Mouse (Mus musculus): ENCODE results near the gene Btbd6. TPM values are rescaled to one million over a fixed set of nuclear protein-coding genes. Genes with fewer than 3 reads are reported as not detected.

Btbd6 gene
- polyA plus RNA-seq, 1 experiment = 25.3 TPM

GRCm38 (mm10) chr12:112982031-112982430, 5.7 kb downstream of the Btbd6 start:
- H3K4me1 ChIP-seq = peaks cover 20% of the 10 kb centered on the region
- H3K36me3 ChIP-seq (replicated peaks; ENCODE audit: low read length) = peaks cover 96% of the 10 kb centered on the region
- no peak overlapping the region for H3K4me3 ChIP-seq (replicated peaks)
- TF ChIP-seq GATA1 (IDR thresholded peaks at IDR 0.05; ENCODE audit: borderline replicate concordance, low read length) (no peak), FLI1 (IDR thresholded peaks at IDR 0.05; ENCODE audit: low read length) (no peak)
- H3K9me3 ChIP-seq = no peaks in the 10 kb centered on the region
- H3K27me3 ChIP-seq (replicated peaks) = no peaks in the 10 kb centered on the region

DNA sequence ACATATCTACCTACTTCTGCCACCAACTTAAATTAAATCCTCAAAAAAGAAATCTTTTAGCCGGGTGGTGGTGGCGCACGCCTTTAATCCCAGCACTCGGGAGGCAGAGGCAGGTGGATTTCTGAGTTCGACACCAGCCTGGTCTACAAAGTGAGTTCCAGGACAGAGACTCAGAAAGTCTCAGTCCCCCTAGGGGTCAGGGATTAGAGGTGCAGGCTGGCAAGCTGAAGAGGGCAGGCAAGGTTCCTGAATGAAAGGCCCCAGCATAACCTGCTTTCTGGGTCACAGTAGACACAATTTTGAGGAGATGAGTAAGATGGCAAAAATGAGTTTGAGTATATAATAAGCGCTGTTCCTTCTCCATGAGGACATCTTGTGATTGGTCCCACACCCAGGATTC, 9.1 kb downstream of the Btbd6 start:
- Histone ChIP-seq H3K4me3 (replicated peaks) (no peak overlapping the region), H3K9me3 (no peaks in the 10 kb centered on the region), H3K36me3 (replicated peaks; ENCODE audit: low read length) (peaks cover 85% of the 10 kb centered on the region), H3K4me1 (peaks cover 26% of the 10 kb centered on the region), H3K27me3 (replicated peaks) (no peaks in the 10 kb centered on the region)
- TF ChIP-seq FLI1 (IDR thresholded peaks at IDR 0.05; ENCODE audit: low read length) = no peak
- no peak for TF ChIP-seq GATA1 (IDR thresholded peaks at IDR 0.05; ENCODE audit: borderline replicate concordance, low read length)

DNA sequence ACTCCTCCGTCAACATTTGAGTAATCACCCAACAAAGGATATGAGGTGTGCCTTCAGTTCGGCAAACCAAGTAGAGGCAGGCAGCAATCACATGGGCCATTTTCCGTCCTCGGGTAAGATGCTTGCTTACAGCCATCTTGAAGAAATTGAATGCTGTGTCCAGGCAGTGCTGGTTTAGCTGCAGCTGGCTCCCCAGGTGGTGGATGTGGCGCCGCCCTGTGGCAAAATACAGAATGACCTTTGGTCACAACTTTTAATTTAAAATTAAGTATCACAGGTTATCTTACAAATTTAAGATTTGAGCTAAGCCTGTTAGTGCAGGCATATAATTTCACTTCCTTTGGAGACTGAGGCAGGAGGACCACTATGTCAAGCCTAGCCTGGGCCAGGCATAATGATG, 11.6 kb downstream of the Btbd6 start:
- Histone ChIP-seq H3K36me3 (replicated peaks; ENCODE audit: low read length) (peaks cover 75% of the 10 kb centered on the region), H3K9me3 (no peaks in the 10 kb centered on the region), H3K4me1 (peaks cover 36% of the 10 kb centered on the region), H3K27me3 (replicated peaks) (no peaks in the 10 kb centered on the region), H3K4me3 (replicated peaks) (no peak overlapping the region)
- no peak for TF ChIP-seq GATA1 (IDR thresholded peaks at IDR 0.05; ENCODE audit: borderline replicate concordance, low read length)
- no peak for TF ChIP-seq FLI1 (IDR thresholded peaks at IDR 0.05; ENCODE audit: low read length)

DNA sequence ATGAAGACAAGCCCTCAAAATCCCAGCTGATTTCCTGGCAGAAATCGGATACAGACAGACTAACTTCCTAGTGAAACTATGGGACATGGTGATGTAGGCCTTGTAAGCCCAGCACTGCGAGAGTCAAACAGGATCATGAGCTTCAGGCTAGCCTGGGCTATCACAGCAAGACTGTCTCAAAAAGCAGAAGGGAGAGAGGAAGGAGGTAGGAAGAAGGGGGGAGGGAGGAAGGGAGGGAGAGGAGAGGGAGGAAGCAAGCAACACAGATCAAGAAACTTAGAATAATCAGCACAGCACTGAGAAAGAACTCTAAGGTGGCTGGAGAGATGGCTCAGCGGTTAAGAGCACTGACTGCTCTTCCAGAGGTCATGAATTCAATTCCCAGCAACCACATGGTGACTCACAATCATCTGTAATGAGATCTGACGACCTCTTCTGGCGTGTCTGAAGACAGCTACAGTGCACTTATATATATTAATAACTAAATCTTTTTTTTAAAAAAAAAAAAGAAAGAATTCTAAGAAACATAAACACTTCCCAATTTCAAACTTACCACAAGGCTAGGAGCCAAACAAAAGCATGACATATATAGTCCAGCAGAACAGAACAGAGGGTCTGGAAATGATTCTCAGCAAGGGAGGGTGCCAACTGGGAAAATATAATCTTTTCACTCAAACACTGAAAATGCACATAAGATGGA, 14.6 kb downstream of the Btbd6 start:
- no peak for TF ChIP-seq GATA1 (IDR thresholded peaks at IDR 0.05; ENCODE audit: borderline replicate concordance, low read length)
- TF ChIP-seq FLI1 (IDR thresholded peaks at IDR 0.05; ENCODE audit: low read length) = no peak
- Histone ChIP-seq H3K36me3 (replicated peaks; ENCODE audit: low read length) (peaks cover 63% of the 10 kb centered on the region), H3K4me3 (replicated peaks) (no peak overlapping the region), H3K4me1 (peaks cover 56% of the 10 kb centered on the region), H3K9me3 (peaks cover 3% of the 10 kb centered on the region), H3K27me3 (replicated peaks) (no peaks in the 10 kb centered on the region)

DNA sequence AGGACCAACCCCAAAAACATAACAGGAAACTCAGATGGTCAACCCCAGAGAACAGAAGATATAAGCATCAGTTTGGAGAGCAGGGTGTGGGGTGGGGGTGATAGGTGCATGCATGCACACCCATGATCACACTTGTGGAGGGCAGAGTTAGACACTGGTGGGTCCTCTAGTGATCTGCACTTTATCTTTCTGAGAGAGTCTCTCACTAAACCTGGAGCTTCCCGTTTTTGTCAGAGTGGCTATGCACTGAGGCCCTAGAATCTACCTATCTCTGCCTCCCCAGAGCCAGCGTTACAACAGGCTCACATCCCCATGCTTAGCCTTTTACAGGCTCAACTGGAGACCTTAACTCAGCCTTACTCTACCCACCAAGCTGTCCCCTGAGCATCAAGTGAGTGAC, 15.2 kb downstream of the Btbd6 start:
- peaks cover 56% of the 10 kb centered on the region for H3K4me1 ChIP-seq
- no peak overlapping the region for H3K4me3 ChIP-seq (replicated peaks)
- H3K36me3 ChIP-seq (replicated peaks; ENCODE audit: low read length) = peaks cover 64% of the 10 kb centered on the region
- peaks cover 6% of the 10 kb centered on the region for H3K9me3 ChIP-seq
- TF ChIP-seq FLI1 (IDR thresholded peaks at IDR 0.05; ENCODE audit: low read length) = no peak
- TF ChIP-seq GATA1 (IDR thresholded peaks at IDR 0.05; ENCODE audit: borderline replicate concordance, low read length) = no peak
- H3K27me3 ChIP-seq (replicated peaks) = no peaks in the 10 kb centered on the region

DNA sequence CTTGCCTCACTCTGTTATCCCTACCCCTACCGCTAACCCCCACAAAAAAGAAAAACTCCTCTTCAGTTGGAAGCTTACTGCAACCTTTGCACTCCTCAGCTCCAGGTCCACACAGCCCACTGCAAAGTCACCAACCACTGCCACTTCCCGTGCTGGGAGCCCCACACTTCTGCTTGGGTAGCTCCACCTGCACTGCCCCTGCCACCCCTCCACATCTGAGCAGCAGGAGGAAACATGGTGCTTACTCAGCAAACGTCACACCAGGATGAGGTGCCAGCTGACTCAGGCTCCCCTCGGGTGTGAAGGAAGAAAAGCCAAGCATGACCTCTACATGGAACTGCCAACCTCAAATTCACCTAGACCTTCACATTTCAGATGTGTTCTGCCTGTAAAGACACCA, 17.9 kb downstream of the Btbd6 start:
- Histone ChIP-seq H3K9me3 (peaks cover 10% of the 10 kb centered on the region), H3K27me3 (replicated peaks) (no peaks in the 10 kb centered on the region), H3K4me3 (replicated peaks) (peak overlapping the region; percentile 60), H3K36me3 (replicated peaks; ENCODE audit: low read length) (peaks cover 58% of the 10 kb centered on the region), H3K4me1 (peaks cover 60% of the 10 kb centered on the region)
- TF ChIP-seq GATA1 (IDR thresholded peaks at IDR 0.05; ENCODE audit: borderline replicate concordance, low read length) = no peak
- no peak for TF ChIP-seq FLI1 (IDR thresholded peaks at IDR 0.05; ENCODE audit: low read length)

- TF ChIP-seq FLI1 (IDR thresholded peaks at IDR 0.05; ENCODE audit: low read length) = no peak
- TF ChIP-seq GATA1 (IDR thresholded peaks at IDR 0.05; ENCODE audit: borderline replicate concordance, low read length) = no peak
- peaks cover 10% of the 10 kb centered on the region for H3K9me3 ChIP-seq
- peaks cover 37% of the 10 kb centered on the region for H3K4me1 ChIP-seq
These were observed 23.4 kb downstream of the Btbd6 start for GRCm38 (mm10) chr12:112999569-113000293.

DNA sequence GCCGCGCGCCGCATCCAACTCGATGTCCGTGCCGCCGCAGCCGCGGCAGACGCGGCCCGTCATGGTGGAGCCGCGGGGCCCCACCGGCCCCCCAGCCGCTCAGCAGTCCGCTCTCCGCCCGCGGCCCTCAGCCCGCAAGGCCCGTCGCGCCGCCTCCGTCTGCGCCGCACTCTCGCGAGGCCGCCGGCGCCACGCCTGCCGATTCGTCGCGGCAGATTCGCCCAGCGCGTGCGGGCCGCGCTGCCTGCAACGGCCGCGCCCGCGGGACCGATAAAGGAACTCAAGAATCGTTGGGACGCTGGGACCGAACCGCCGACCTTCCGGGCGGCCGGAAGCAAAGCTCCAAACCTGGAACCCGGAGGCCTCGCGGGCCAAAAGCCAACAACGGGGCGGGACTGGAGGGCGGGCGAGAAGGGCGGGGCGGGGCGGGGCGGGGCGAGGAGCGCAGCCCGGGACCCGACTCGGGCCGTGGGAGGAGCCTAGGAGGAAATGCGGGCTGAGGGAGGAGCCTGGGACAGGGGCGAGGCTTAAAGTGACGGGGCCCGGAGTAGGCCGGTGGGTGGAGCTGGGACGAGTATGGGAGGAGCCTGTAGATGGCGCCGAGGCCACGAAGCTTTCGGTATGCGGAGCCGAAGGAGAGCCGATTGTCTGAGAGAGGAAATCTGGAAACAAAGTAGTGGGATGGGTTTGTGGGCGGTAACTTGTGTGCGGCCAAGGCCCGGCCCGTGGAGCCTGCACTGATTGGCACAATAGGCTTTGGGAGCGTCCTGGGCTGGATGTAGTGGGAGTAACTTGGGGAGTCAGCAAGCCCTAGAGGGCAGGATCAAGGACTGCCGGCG, 24.2 kb downstream of the Btbd6 start, which contains the start of gene Brf1:
Brf1 (minus strand) TSS at position 411 of the 839 bp plus-strand sequence.
- H3K36me3 ChIP-seq (replicated peaks; ENCODE audit: low read length) = peaks cover 23% of the 10 kb centered on the region
- H3K27me3 ChIP-seq (replicated peaks) = peaks cover 24% of the 10 kb centered on the region
- peak within 1 kb of the TSS; percentile 100 for H3K4me3 ChIP-seq (replicated peaks)
- H3K9me3 ChIP-seq = peaks cover 10% of the 10 kb centered on the region
- TF ChIP-seq GATA1 (IDR thresholded peaks at IDR 0.05; ENCODE audit: borderline replicate concordance, low read length) (no peak), FLI1 (IDR thresholded peaks at IDR 0.05; ENCODE audit: low read length) (no peak)
- peaks cover 33% of the 10 kb centered on the region for H3K4me1 ChIP-seq

More at GRCm38 (mm10) chr12:112999569-113000293, 23.4 kb downstream of the Btbd6 start:
- peaks cover 19% of the 10 kb centered on the region for H3K27me3 ChIP-seq (replicated peaks)
- H3K4me3 ChIP-seq (replicated peaks) = peak overlapping the region; percentile 100
- H3K36me3 ChIP-seq (replicated peaks; ENCODE audit: low read length) = peaks cover 29% of the 10 kb centered on the region

DNA sequence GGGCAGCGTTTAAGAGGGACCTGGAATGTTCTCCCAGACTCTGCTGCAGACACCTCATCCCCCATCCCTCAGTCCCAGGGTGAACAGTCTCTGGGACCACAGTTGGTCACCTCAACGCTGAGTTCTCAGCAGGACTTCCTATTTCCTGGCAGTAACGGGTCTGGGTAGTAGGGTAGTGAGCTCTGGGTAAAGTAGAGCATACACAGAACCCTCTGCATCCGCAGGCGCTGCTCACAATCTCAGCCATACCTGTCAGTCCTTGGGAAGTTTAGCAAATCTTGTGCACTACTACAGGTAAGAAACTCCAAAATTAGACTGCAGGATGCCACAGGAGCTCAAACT, 24.8 kb downstream of the Btbd6 start:
- Histone ChIP-seq H3K36me3 (replicated peaks; ENCODE audit: low read length) (peaks cover 19% of the 10 kb centered on the region), H3K9me3 (peaks cover 4% of the 10 kb centered on the region; the same call in 1 of the 2 replicates), H3K4me1 (peaks cover 34% of the 10 kb centered on the region), H3K4me3 (replicated peaks) (peak overlapping the region; percentile 100), H3K27me3 (replicated peaks) (peaks cover 28% of the 10 kb centered on the region)
- TF ChIP-seq GATA1 (IDR thresholded peaks at IDR 0.05; ENCODE audit: borderline replicate concordance, low read length) = no peak
- no peak for TF ChIP-seq FLI1 (IDR thresholded peaks at IDR 0.05; ENCODE audit: low read length)

Data from megakaryocyte, embryonic 14.5 days (primary cell).